Mouse (Mus musculus) erythroblast, adult 5-6 weeks (primary cell): ENCODE data around the gene Cntn2. TPM values are rescaled to one million over a fixed set of nuclear protein-coding genes. Genes with fewer than 3 reads are reported as not detected.

Experiments used
- ATAC-seq: replicated peaks from 2 replicates; pipeline ENCODE4 v1.8.0; 2016; ENCODE audit warnings: moderate number of reproducible peaks, mild to moderate bottlenecking, moderate TSS enrichment, inconsistent platforms; ENCODE audit not compliant: poor library complexity, low FRiP score, severe bottlenecking
- total RNA-seq, 2 experiments: library from RNA; stranded (forward) in 1 of 2; stranded (reverse) in 1 of 2; fragments of 150-400 nt in 1 of 2; fragments of 200-764, 138-1000 nt in 1 of 2; gene quantifications; 2 replicates each; pipeline versions ENCODE4 v1.2.3 to v1.2.4; 2015 to 2017; ENCODE audit warnings: low replicate concordance in 2 of 2

Gene Cntn2
- total RNA-seq, 2 experiments from 2014 or later = not detected

DNA sequence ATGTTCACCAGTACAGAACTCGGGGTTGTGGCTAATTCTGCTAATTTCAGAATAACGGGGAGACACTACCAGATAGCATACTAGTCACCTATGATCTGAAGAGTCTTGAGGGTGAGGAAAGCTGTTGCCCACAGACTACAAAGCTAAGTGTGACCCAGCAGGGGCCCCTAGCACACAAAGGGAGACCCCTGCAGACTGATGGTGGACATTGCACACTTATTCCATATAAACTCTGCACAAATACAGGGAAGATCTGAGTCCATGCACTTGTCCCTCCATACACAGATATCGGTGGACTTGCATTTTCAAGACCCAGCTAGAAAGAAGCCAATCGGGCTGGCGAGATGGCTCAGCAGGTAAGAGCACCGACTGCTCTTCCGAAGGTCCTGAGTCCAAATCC, 73.5 kb downstream of the Cntn2 start:
- no peak for ATAC-seq

DNA sequence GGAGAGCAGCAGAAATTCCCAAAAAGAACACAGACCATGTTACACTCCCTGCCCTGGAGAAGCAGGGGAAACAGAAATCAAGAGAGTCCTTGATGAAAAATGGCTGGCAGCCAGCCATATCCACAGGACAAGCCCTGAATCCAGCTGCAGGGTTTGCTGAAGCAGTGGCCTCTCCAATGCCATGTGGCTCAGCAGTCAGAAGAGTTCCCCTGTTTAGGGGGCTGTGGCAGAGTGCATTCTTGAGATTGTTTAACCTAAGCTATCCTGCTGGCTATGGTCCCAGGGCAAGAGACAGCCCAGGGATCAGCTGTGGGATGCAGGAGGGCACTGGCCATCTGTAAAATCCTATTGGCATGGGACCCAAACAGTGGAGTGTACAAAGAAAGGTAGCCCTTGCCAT, 74.1 kb downstream of the Cntn2 start:
- no peak for ATAC-seq

GRCm38 (mm10) chr1:132464651-132465050, 78.4 kb downstream of the Cntn2 start:
- no peak for ATAC-seq

Other genes starting within 250 kb of the Cntn2 start
- gene Klhdc8a, start 244.6 kb downstream of the Cntn2 start, total RNA-seq (2015; ENCODE audit: low replicate concordance) = not detected in 2 replicates
- gene Klhdc8a, start 244.6 kb downstream of the Cntn2 start, total RNA-seq (2017; ENCODE audit: low replicate concordance) = not detected in 2 replicates
- 4.4 and 7.7 TPM in 2 replicates for gene Nuak2, start 227.1 kb downstream of the Cntn2 start, total RNA-seq (2015; ENCODE audit: low replicate concordance)
- gene Nuak2, start 227.1 kb downstream of the Cntn2 start, total RNA-seq (2017; ENCODE audit: low replicate concordance) = 1.8 and 3.7 TPM in 2 replicates
- 2,859 and 3,164 TPM in 2 replicates for gene Tmcc2, start 152.0 kb downstream of the Cntn2 start, total RNA-seq (2015; ENCODE audit: low replicate concordance)
- 5,593 and 6,096 TPM in 2 replicates for gene Tmcc2, start 152.0 kb downstream of the Cntn2 start, total RNA-seq (2017; ENCODE audit: low replicate concordance)
- gene Dstyk, start 125.7 kb downstream of the Cntn2 start, total RNA-seq (2015; ENCODE audit: low replicate concordance) = 36.8 and 37.3 TPM in 2 replicates
- 46.4 and 59.1 TPM in 2 replicates for gene Dstyk, start 125.7 kb downstream of the Cntn2 start, total RNA-seq (2017; ENCODE audit: low replicate concordance)
- gene Rbbp5, start 65.9 kb downstream of the Cntn2 start, total RNA-seq (2015; ENCODE audit: low replicate concordance) = 12.7 and 21.7 TPM in 2 replicates
- gene Rbbp5, start 65.9 kb downstream of the Cntn2 start, total RNA-seq (2017; ENCODE audit: low replicate concordance) = 16.3 and 17.6 TPM in 2 replicates
- gene Tmem81, start 37.0 kb downstream of the Cntn2 start, total RNA-seq (2015; ENCODE audit: low replicate concordance) = 2.1 TPM in 1 of 2 replicates, not detected in the other
- gene Tmem81, start 37.0 kb downstream of the Cntn2 start, total RNA-seq (2017; ENCODE audit: low replicate concordance) = 0.56 and 1.3 TPM in 2 replicates
- gene Nfasc, start 198.5 kb upstream of the Cntn2 start, total RNA-seq (2015; ENCODE audit: low replicate concordance) = not detected in 2 replicates
- 0.28 TPM in 1 of 2 replicates, not detected in the other for gene Nfasc, start 198.5 kb upstream of the Cntn2 start, total RNA-seq (2017; ENCODE audit: low replicate concordance)